ENCODE assay signal across 8 mouse cellular contexts in the genomic region with DNA sequence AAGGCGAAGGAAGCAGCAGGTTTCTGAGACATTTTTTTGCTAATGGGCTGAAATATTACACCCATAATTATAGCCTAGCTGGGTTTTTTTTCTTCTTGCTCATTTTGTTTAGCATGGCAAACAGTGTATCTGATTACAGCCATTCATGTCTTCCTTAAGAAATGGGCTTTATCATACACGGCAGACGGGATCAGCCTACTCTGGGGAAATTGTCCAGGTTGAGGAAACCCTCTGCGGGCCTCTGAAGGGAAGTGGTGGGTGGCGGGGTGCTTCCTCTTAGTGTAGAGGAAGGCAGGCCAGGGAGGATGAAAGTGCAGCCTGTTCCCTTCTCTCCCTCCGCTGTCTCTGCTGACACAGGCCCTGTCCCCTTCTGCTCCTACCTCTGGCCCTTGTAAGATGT.
A peak's percentile ranks its signal among the peaks of the same experiment; 100 is the strongest.
DNase-seq lines count a peak whose midpoint lies in the region; ATAC-seq and TF ChIP-seq lines count a peak whose summit lies in the region.

No protein-coding gene starts in this region.

- no peaks in the 10 kb centered on the region for H3K36me3 ChIP-seq in hindbrain, embryonic 13.5 days

- H3K9ac ChIP-seq in hindbrain, embryonic 13.5 days: no peak overlapping the region

- peaks cover 3% of the 10 kb centered on the region for H3K4me1 ChIP-seq in hindbrain, embryonic 13.5 days (replicated peaks)

- H3K9me3 ChIP-seq in hindbrain, embryonic 13.5 days: no peaks in the 10 kb centered on the region

- intact Hi-C loops in gastrocnemius, adult 2 months (cut with DNase I): no loop called here
- intact Hi-C loops in heart, postnatal 25 days (cut with DNase I): no loop called here

- WGBS in hindbrain, embryonic 13.5 days: 73% methylated on average over 6 of the region's 6 CpGs

- H3K4me3 ChIP-seq in gastrocnemius, adult 2 months: no peak overlapping the region
- no peak overlapping the region for H3K4me3 ChIP-seq in hindbrain, embryonic 13.5 days

- no peak for ATAC-seq in hindbrain, embryonic 13.5 days (ENCODE audit: low FRiP score)

- H3K27me3 ChIP-seq in hindbrain, embryonic 13.5 days: peaks cover 12% of the 10 kb centered on the region

- H3K27ac ChIP-seq in gastrocnemius, adult 2 months: no peak overlapping the region
- no peak overlapping the region for H3K27ac ChIP-seq in hindbrain, embryonic 13.5 days

- peak; percentile 29 for DNase-seq in gastrocnemius, adult 2 months
- no peak for DNase-seq in gastrocnemius, postnatal 4 days (ENCODE audit: low spot score in 2 of 2)
- DNase-seq in CD4-positive helper T cell, adult 2 months (ENCODE audit: low read depth, low spot score): peak; percentile 38
- DNase-seq in heart, postnatal 25 days (ENCODE audit: low spot score): peak; percentile 26
- peak; percentile 48 for DNase-seq in naive thymus-derived CD4-positive, alpha-beta T cell, adult 2 months (ENCODE audit: low read depth)
- DNase-seq in MN1 (ENCODE audit: low spot score): no peak
- no peak for DNase-seq in cerebellum, adult 8-10 months

- H3K4me2 ChIP-seq in hindbrain, embryonic 13.5 days: no peak overlapping the region

- no peak for TF ChIP-seq CTCF in gastrocnemius, adult 2 months (IDR thresholded peaks at IDR 0.05)

Comparison
In these comparisons a context has a peak if more than half of its experiments do, and no peak if none do; other contexts are left out.
1. DNase-seq: peak in gastrocnemius, adult 2 months (single experiment), CD4-positive helper T cell, adult 2 months (single experiment), heart, postnatal 25 days (single experiment) and naive thymus-derived CD4-positive, alpha-beta T cell, adult 2 months (single experiment); none in gastrocnemius, postnatal 4 days (0 of 2), MN1 (single experiment) and cerebellum, adult 8-10 months (single experiment).